Mouse (Mus musculus): ENCODE data around the gene Mpp6. TPM values are rescaled to one million over a fixed set of nuclear protein-coding genes. Genes with fewer than 3 reads are reported as not detected.

The Mpp6 gene
- polyA plus RNA-seq, 1 experiment = 41.7 TPM

DNA sequence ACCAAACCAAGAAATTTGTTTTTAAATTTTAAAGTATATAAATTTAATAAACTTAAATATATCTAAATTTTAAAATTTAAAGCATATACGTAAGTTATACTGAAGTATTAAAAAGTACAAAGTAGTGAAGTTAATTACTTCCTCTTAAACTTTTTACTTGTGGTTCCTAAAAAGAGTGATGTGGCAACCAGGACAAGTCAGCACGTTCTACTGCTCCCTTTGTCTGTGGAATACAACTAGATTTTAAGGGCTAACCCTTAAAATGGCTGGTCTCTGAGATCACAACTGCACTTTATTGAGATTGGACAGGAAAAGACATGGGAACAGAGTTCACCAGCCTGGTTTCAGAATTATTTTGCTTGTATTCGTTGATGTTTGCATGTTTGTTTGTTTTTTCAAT lies 53.0 kb downstream of the Mpp6 start:
- Histone ChIP-seq H3K4me1 (ENCODE audit: control insufficient read depth, insufficient read depth, low read length) (no peaks in the 10 kb centered on the region; the same call in 1 of the 2 replicates), H3K27ac (ENCODE audit: control insufficient read depth, insufficient read depth, low read depth, low read length, poor library complexity) (no peak overlapping the region)
- WGBS = 34% methylated on average over 3 of the region's 3 CpGs

GRCm38 (mm10) chr6:50168821-50169220 lies 58.8 kb downstream of the Mpp6 start:
- no peak overlapping the region for H3K27ac ChIP-seq (ENCODE audit: control insufficient read depth, insufficient read depth, low read depth, low read length, poor library complexity)
- H3K4me1 ChIP-seq (ENCODE audit: control insufficient read depth, insufficient read depth, low read length) = no peaks in the 10 kb centered on the region; the same call in 1 of the 2 replicates
- H3K4me3 ChIP-seq (replicated peaks; ENCODE audit: control insufficient read depth, low read depth, low read length) = no peak overlapping the region
- WGBS = 68% methylated on average over 4 of the region's 4 CpGs
- TF ChIP-seq POLR2A (IDR thresholded peaks at IDR 0.05; ENCODE audit: borderline replicate concordance, control insufficient read depth, low read depth, low read length) (no peak), CTCF (IDR thresholded peaks at IDR 0.05; ENCODE audit: control insufficient read depth, insufficient read depth, low read length) (no peak)

More for the DNA sequence above, 53.0 kb downstream of the Mpp6 start:
- TF ChIP-seq CTCF (IDR thresholded peaks at IDR 0.05; ENCODE audit: control insufficient read depth, insufficient read depth, low read length) (no peak), POLR2A (IDR thresholded peaks at IDR 0.05; ENCODE audit: borderline replicate concordance, control insufficient read depth, low read depth, low read length) (no peak)
- H3K4me3 ChIP-seq (replicated peaks; ENCODE audit: control insufficient read depth, low read depth, low read length) = no peak overlapping the region

- TF ChIP-seq POLR2A (IDR thresholded peaks at IDR 0.05; ENCODE audit: borderline replicate concordance, control insufficient read depth, low read depth, low read length) (no peak), CTCF (IDR thresholded peaks at IDR 0.05; ENCODE audit: control insufficient read depth, insufficient read depth, low read length) (no peak)
- Histone ChIP-seq H3K4me3 (replicated peaks; ENCODE audit: control insufficient read depth, low read depth, low read length) (no peak overlapping the region), H3K4me1 (ENCODE audit: control insufficient read depth, insufficient read depth, low read length) (no peaks in the 10 kb centered on the region; the same call in 1 of the 2 replicates), H3K27ac (ENCODE audit: control insufficient read depth, insufficient read depth, low read depth, low read length, poor library complexity) (no peak overlapping the region)
Measured at GRCm38 (mm10) chr6:50169771-50170170, 59.7 kb downstream of the Mpp6 start.

GRCm38 (mm10) chr6:50175736-50176135 lies 65.7 kb downstream of the Mpp6 start:
- WGBS = 73% methylated on average over 1 of the region's 1 CpGs
- TF ChIP-seq CTCF (IDR thresholded peaks at IDR 0.05; ENCODE audit: control insufficient read depth, insufficient read depth, low read length) = no peak
- TF ChIP-seq POLR2A (IDR thresholded peaks at IDR 0.05; ENCODE audit: borderline replicate concordance, control insufficient read depth, low read depth, low read length) = no peak
- no peak overlapping the region for H3K27ac ChIP-seq (ENCODE audit: control insufficient read depth, insufficient read depth, low read depth, low read length, poor library complexity)
- no peaks in the 10 kb centered on the region for H3K4me1 ChIP-seq (ENCODE audit: control insufficient read depth, insufficient read depth, low read length)
- no peak overlapping the region for H3K4me3 ChIP-seq (replicated peaks; ENCODE audit: control insufficient read depth, low read depth, low read length)

GRCm38 (mm10) chr6:50180189-50180588 lies 70.1 kb downstream of the Mpp6 start:
- TF ChIP-seq CTCF (IDR thresholded peaks at IDR 0.05; ENCODE audit: control insufficient read depth, insufficient read depth, low read length) (no peak), POLR2A (IDR thresholded peaks at IDR 0.05; ENCODE audit: borderline replicate concordance, control insufficient read depth, low read depth, low read length) (no peak)
- H3K4me1 ChIP-seq (ENCODE audit: control insufficient read depth, insufficient read depth, low read length) = no peaks in the 10 kb centered on the region
- no peak overlapping the region for H3K27ac ChIP-seq (ENCODE audit: control insufficient read depth, insufficient read depth, low read depth, low read length, poor library complexity)
- WGBS = 62% methylated on average over 4 of the region's 4 CpGs
- H3K4me3 ChIP-seq (replicated peaks; ENCODE audit: control insufficient read depth, low read depth, low read length) = no peak overlapping the region

DNA sequence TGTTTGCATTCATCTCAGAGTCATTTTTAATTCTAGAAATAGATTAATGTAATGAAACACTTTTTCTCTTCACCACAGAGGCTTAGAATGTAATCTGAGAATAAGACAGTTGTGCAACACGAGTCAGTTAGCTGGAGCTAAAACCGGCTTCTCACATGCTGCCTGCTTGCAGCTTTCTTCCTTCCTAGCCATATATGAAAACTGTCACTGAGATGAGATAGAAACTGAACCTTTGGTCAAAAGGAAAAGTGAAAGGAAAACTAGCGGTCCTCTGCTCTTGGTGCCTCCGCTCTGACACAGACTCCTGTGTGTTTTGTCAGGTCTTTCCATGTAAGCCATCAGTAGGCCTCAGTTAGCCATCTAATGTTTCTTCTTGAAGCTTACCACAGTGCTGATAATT lies 77.9 kb downstream of the Mpp6 start:
- WGBS = 16% methylated on average over 4 of the region's 4 CpGs
- peak overlapping the region; percentile 14; the same call in 1 of the 2 replicates for H3K27ac ChIP-seq (ENCODE audit: control insufficient read depth, insufficient read depth, low read depth, low read length, poor library complexity)
- H3K4me1 ChIP-seq (ENCODE audit: control insufficient read depth, insufficient read depth, low read length) = no peaks in the 10 kb centered on the region; the same call in 1 of the 2 replicates
- TF ChIP-seq POLR2A (IDR thresholded peaks at IDR 0.05; ENCODE audit: borderline replicate concordance, control insufficient read depth, low read depth, low read length) = no peak
- TF ChIP-seq CTCF (IDR thresholded peaks at IDR 0.05; ENCODE audit: control insufficient read depth, insufficient read depth, low read length) = no peak
- peak overlapping the region; percentile 55 for H3K4me3 ChIP-seq (replicated peaks; ENCODE audit: control insufficient read depth, low read depth, low read length)

- no peak for TF ChIP-seq CTCF (IDR thresholded peaks at IDR 0.05; ENCODE audit: control insufficient read depth, insufficient read depth, low read length)
- no peak for TF ChIP-seq POLR2A (IDR thresholded peaks at IDR 0.05; ENCODE audit: borderline replicate concordance, control insufficient read depth, low read depth, low read length)
- H3K4me3 ChIP-seq (replicated peaks; ENCODE audit: control insufficient read depth, low read depth, low read length) = no peak overlapping the region
- H3K27ac ChIP-seq (ENCODE audit: control insufficient read depth, insufficient read depth, low read depth, low read length, poor library complexity) = no peak overlapping the region
- H3K4me1 ChIP-seq (ENCODE audit: control insufficient read depth, insufficient read depth, low read length) = no peaks in the 10 kb centered on the region; the same call in 1 of the 2 replicates
Measured at GRCm38 (mm10) chr6:50189376-50189775, 79.3 kb downstream of the Mpp6 start.

DNA sequence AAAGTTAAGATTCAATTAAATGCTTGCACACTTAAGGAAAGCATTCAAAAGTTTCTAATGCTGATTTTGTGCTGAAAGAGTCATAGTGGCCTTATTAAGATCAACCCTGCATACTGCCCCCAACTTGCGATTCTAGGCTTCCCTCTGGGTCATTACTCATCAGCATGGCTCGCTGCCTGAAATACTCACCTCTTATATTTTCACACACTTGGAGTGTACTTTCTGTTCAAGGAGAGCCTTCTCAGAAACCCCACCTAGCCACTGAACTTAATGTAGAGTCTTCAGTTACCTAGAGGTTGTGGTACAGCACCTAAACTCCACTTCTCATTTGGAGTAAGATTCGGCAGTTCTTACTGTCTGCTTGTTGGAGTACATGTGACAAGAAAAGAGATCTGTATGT lies 81.6 kb downstream of the Mpp6 start:
- no peaks in the 10 kb centered on the region; the same call in 1 of the 2 replicates for H3K4me1 ChIP-seq (ENCODE audit: control insufficient read depth, insufficient read depth, low read length)
- 82% methylated on average over 3 of the region's 3 CpGs for WGBS

DNA sequence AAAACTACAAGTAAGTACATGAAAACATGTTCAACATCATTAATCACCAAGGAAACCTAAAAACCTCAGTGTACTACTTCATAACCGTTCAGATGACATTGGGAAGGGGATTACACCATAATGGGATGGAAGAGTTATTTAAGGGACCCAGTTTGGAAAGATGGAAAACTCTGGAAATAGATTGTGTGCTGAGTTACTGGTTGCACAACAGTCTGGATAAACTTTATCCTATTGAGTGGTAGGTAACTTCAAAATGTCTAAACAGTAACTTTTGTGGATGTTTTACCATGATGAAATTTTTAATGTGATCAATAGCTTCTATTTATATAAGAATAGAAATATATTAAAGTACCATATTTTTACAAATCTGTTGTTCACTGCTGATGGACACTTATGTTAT lies 82.1 kb downstream of the Mpp6 start:
- no peaks in the 10 kb centered on the region; the same call in 1 of the 2 replicates for H3K4me1 ChIP-seq (ENCODE audit: control insufficient read depth, insufficient read depth, low read length)
- H3K27ac ChIP-seq (ENCODE audit: control insufficient read depth, insufficient read depth, low read depth, low read length, poor library complexity) = no peak overlapping the region
- 71% methylated on average over 1 of the region's 1 CpGs for WGBS
- H3K4me3 ChIP-seq (replicated peaks; ENCODE audit: control insufficient read depth, low read depth, low read length) = no peak overlapping the region
- TF ChIP-seq POLR2A (IDR thresholded peaks at IDR 0.05; ENCODE audit: borderline replicate concordance, control insufficient read depth, low read depth, low read length) (no peak), CTCF (IDR thresholded peaks at IDR 0.05; ENCODE audit: control insufficient read depth, insufficient read depth, low read length) (no peak)

More for the DNA sequence above, 81.6 kb downstream of the Mpp6 start:
- no peak overlapping the region for H3K27ac ChIP-seq (ENCODE audit: control insufficient read depth, insufficient read depth, low read depth, low read length, poor library complexity)
- no peak overlapping the region for H3K4me3 ChIP-seq (replicated peaks; ENCODE audit: control insufficient read depth, low read depth, low read length)
- TF ChIP-seq POLR2A (IDR thresholded peaks at IDR 0.05; ENCODE audit: borderline replicate concordance, control insufficient read depth, low read depth, low read length) (no peak), CTCF (IDR thresholded peaks at IDR 0.05; ENCODE audit: control insufficient read depth, insufficient read depth, low read length) (no peak)

Data from bone marrow, adult 2 months (tissue).